Mouse (Mus musculus): ENCODE results near the gene Gucy1b1.

- TF ChIP-seq POLR2A (IDR thresholded peaks at IDR 0.05; ENCODE audit: extremely low read depth, insufficient read depth, low read length) (no peak), CTCF (IDR thresholded peaks at IDR 0.05; ENCODE audit: low read depth, low read length) (no peak)
Observed at GRCm38 (mm10) chr3:81983120-81983895, 91.2 kb downstream of the Gucy1b1 start.
